Mouse (Mus musculus): ENCODE measurements at regions not wholly inside any gene's neighbourhood (a gene's known extent, or its start where the extent isn't known, plus 50 kb on each side); places are given as distances from the start of the nearest gene placed in this dataset.

DNA sequence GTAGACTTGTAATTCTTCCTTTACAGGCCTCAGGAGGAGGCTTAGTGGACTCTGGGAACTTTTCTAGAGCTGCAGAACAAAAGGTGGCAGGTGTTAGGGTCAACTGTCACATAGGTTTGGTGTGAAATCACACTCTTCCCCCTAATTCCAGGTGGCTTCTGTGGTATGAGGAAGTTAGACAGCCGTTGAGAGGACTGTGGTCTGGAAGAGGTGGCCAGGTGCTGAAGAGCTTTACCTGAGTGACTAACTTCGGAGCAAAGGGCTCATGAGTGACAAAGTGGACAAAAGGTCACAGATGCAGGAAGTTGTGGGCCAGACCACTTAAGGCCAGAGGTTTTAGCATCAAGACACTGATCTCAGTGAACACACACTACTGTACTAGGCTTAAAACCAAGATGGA, 209.1 kb upstream of the Nr2f2 start:
- no peak for DNase-seq

DNA sequence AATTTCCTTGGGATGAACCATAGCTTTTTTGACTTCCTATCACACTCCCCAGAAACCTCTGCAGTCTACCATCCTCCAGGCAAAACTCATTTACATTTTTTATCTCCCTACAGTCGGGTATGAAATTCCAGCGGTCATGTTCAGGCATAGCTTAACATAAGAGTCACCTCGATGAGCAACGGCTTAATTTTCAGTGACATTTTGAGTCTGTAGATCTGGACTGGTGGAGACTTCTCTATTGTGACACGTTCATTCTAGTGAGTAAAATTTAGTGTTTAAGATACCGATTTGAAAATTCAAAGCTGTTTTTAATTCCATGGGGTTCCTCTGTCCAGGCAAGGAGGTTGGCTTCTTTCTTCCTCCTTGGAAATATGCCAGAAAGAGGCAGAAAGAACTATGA, 207.7 kb upstream of the Nr2f2 start:
- no peak for DNase-seq

GRCm38 (mm10) chr7:70565034-70565433, 198.5 kb upstream of the Nr2f2 start:
- no peak for DNase-seq

- DNase-seq, result no peak
Measured at GRCm38 (mm10) chr7:70548936-70549450, 182.5 kb upstream of the Nr2f2 start.

DNA sequence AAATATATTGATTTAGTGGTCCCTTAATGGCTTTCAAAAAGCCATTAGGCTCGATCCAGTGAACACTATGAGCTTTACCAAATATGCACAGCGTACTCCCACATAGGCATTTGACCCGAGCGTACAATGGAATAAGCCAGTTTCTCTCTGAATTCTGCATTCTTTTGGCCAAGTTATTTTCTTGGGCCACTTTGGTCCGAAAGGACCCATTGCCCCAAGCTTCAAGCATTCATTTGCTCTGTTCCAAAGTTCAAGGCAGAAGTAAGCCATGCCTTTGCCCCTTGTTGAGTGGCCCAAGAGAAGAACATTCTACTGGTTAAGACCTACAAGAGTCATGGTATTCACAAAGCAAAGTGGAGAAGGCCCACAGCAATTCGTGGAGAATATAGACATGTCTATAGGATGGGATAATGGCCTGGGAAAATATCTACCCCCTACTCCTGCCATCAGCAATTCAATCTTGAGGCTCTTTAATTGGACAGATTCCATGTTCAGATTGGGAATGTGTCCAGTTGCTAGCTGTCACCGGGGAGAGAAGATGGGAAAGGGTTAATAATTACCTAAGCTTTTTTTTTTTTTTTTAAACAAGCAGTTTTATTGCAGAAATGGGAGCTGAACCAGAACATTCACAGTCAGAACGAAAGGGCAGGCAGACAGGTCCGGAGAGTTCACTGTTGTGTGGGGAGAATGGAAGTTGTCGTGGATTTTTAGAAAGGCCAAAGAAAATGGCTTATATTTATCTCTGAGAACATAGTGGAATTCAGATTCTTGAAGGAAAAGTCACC, 175.5 kb upstream of the Nr2f2 start:
- no peak for DNase-seq

GRCm38 (mm10) chr7:70539121-70539642, 172.6 kb upstream of the Nr2f2 start:
- no peak for DNase-seq

DNA sequence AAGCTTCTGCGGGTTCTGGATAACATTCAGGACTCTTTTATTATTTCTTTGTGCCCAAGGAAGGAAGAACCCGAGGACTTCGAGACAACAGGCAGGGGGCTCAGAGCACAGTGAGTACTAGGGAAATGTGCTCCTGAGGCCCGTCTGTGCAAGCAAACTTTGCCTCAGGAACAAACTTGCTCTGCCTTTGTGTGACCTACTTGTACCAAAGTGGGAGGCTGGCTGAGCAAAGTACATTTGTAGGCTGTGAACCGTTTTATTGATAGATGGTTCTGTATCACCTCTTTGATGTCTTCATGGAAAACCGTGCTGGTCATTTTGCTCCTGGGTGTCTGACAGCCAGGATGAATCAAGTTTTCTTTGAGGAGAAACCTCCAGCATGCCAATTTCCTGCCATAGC, 169.5 kb upstream of the Nr2f2 start:
- DNase-seq, result no peak

GRCm38 (mm10) chr7:70533552-70533951, 167.0 kb upstream of the Nr2f2 start:
- no peak for DNase-seq

GRCm38 (mm10) chr7:70527921-70528320, 161.4 kb upstream of the Nr2f2 start:
- no peak for DNase-seq

- no peak for DNase-seq
Measured at GRCm38 (mm10) chr7:70525372-70525771, 158.8 kb upstream of the Nr2f2 start.

DNA sequence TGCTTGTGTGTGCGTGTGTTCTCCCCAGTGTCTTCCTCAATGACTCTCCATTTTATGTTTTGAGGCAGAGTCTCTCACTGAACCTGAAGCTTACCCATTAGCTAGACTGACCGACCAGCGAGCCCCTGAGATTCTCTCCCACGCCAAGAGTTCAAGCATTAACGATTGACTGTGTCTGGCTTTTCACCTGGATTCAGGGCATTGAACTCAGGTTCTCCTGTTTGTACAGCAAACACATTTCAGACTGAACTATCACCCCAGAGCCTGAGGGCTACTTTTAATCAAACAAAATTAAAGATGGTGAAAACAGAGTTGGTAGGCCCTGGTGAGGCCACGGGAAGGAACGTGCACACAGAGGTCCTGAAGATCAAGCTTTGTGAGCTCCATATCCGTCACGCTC, 158.2 kb upstream of the Nr2f2 start:
- DNase-seq, result no peak

- DNase-seq, result no peak
Measured at GRCm38 (mm10) chr7:70524251-70524650, 157.7 kb upstream of the Nr2f2 start.

DNA sequence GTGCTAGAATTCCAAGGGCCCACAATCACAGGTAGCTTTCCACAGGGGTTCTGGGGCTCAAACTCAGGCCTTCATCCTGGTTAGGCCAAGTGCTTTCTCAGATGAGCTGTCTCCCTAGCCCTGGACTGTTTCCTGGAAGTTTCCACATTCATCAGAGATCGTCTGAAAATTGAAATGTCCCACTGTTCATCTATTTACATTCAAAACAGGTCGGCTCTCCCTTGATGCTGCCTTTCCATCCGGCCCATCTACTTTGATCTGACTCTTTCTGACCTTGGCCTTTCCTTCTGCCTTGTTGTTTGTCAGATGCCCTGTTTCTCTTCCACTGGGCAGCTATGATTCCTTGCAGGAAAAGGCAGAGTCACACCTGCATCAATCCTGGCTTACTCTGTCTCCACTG, 150.2 kb upstream of the Nr2f2 start:
- DNase-seq, result no peak

- DNase-seq, result no peak
Measured at GRCm38 (mm10) chr7:70515341-70515851, 148.9 kb upstream of the Nr2f2 start.

GRCm38 (mm10) chr7:70514666-70515065, 148.1 kb upstream of the Nr2f2 start:
- DNase-seq, result no peak

DNA sequence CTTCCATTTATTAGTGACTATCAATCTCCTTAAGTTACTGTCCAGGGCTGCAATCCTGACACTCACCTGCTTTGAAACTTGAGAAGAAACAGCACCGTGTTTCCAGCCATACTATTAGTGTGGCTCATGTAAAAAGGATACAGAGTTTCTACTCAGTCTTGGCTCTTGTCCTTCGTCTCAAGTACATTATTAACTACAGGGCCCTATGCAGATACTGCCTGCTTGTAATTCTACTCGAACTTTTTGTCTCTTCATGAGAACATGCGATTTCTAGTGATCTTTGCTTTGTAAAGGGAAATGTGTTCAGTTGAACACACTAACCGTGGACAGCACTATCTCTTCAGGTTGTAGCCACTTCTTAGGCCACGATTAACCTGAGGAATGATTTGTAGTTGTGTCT, 145.8 kb upstream of the Nr2f2 start:
- no peak for DNase-seq

- no peak for DNase-seq
Measured at GRCm38 (mm10) chr7:70505671-70506181, 139.2 kb upstream of the Nr2f2 start.

GRCm38 (mm10) chr7:70501821-70502220, 135.3 kb upstream of the Nr2f2 start:
- no peak for DNase-seq

DNA sequence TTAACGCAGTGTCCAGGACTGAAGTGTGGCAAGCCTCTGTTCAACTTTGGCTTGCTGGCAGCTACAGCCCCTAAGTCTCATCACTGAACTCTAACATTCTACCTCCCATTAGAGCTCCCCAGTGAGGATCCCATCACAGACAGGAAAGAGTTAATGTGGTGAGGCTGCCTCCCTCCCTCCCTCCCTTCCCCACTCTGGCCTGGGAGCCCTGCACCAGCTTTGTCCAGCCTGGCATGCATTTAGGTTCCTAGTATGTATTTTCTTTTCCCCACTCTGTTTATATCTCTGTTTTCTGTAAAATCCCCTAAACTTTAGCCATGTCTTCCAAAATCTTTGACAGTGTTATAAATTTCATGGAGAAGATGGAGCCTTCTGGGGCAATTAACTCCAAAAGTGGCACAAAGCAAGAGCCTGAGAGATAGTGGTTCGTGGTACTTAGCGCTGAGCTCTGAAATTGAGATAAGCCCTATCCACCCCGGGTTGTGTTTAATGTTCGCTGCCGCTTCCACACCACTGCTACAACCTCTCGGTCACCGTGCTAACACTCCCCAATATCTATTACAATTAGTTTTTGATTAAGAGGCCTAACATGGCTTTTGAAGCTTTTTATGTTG, 130.1 kb upstream of the Nr2f2 start:
- DNase-seq, result no peak

DNA sequence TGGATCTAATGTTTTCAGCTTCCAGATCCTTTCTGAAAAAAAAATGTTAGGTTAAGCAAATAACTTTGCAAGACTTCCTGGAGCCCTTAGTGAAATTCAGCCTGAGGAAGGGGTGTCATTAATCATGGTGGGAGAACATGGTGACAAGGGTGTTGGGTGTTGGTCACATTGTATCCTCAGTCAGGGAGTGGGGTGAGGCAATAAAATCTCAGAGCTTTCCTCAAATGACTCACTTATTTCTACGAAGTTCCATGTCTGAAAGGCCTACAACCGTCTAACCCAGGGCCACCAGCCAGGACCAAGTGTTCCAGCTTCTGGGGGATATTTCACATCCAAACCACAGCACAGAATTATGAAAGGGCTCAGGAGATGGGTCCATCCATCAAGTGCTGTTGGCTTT, 117.7 kb upstream of the Nr2f2 start:
- no peak for DNase-seq

GRCm38 (mm10) chr7:70483536-70483935, 117.0 kb upstream of the Nr2f2 start:
- DNase-seq, result no peak

- DNase-seq, result no peak
Measured at GRCm38 (mm10) chr7:70481880-70482279, 115.3 kb upstream of the Nr2f2 start.

GRCm38 (mm10) chr7:70472786-70473185, 106.3 kb upstream of the Nr2f2 start:
- no peak for DNase-seq

All from gastrocnemius, postnatal 10 days (tissue).